Mouse (Mus musculus): ENCODE results near the gene Arf1. TPM values are rescaled to one million over a fixed set of nuclear protein-coding genes. Genes with fewer than 3 reads are reported as not detected.
"Not testable (repeated sequence)": the region's sequence is repeated elsewhere in the genome, so short reads cannot be mapped to it uniquely, and the experiment has no call there.

The Arf1 gene
- polyA plus RNA-seq, 1 experiment, result 375 TPM

- Histone ChIP-seq H3K27me3 (ENCODE audit: control insufficient read depth, insufficient read depth, low read length, poor library complexity, severe bottlenecking) (no peaks in the 10 kb centered on the region), H3K36me3 (ENCODE audit: control insufficient read depth, insufficient read depth, low read length, poor library complexity, severe bottlenecking) (peaks cover 32% of the 10 kb centered on the region), H3K4me3 (ENCODE audit: low read depth, low read length) (no peak overlapping the region), H3K9ac (ENCODE audit: low read depth, poor library complexity, severe bottlenecking) (no peak overlapping the region; the same call in 1 of the 2 replicates), H3K9me3 (replicated peaks; ENCODE audit: control insufficient read depth, insufficient read depth, low read length, poor library complexity, severe bottlenecking) (no peaks in the 10 kb centered on the region), H3K4me1 (ENCODE audit: control insufficient read depth, insufficient read depth, low read length) (no peaks in the 10 kb centered on the region), H3K27ac (ENCODE audit: insufficient read depth, low read length) (no peak overlapping the region)
- TF ChIP-seq CTCF (IDR thresholded peaks at IDR 0.05; ENCODE audit: low read depth, low read length), result no peak
- no peak for TF ChIP-seq POLR2A (IDR thresholded peaks at IDR 0.05; ENCODE audit: insufficient read depth, low read length)
- no peak for TF ChIP-seq EP300 (IDR thresholded peaks at IDR 0.05; ENCODE audit: insufficient read depth, low read depth, low read length)
Observed at GRCm38 (mm10) chr11:59216955-59217354, 11.1 kb downstream of the Arf1 start.

GRCm38 (mm10) chr11:59212892-59213494 lies 15.1 kb downstream of the Arf1 start:
- TF ChIP-seq POLR2A (IDR thresholded peaks at IDR 0.05; ENCODE audit: insufficient read depth, low read length) (no peak), EP300 (IDR thresholded peaks at IDR 0.05; ENCODE audit: insufficient read depth, low read depth, low read length) (no peak), CTCF (IDR thresholded peaks at IDR 0.05; ENCODE audit: low read depth, low read length) (no peak)
- Histone ChIP-seq H3K4me3 (ENCODE audit: low read depth, low read length) (no peak overlapping the region), H3K27me3 (ENCODE audit: control insufficient read depth, insufficient read depth, low read length, poor library complexity, severe bottlenecking) (no peaks in the 10 kb centered on the region), H3K27ac (ENCODE audit: insufficient read depth, low read length) (no peak overlapping the region), H3K36me3 (ENCODE audit: control insufficient read depth, insufficient read depth, low read length, poor library complexity, severe bottlenecking) (peaks cover 33% of the 10 kb centered on the region), H3K9me3 (replicated peaks; ENCODE audit: control insufficient read depth, insufficient read depth, low read length, poor library complexity, severe bottlenecking) (no peaks in the 10 kb centered on the region), H3K9ac (ENCODE audit: low read depth, poor library complexity, severe bottlenecking) (no peak overlapping the region), H3K4me1 (ENCODE audit: control insufficient read depth, insufficient read depth, low read length) (no peaks in the 10 kb centered on the region)

GRCm38 (mm10) chr11:59212320-59212719 lies 15.8 kb downstream of the Arf1 start:
- not testable (repeated sequence) for H3K27me3 ChIP-seq (ENCODE audit: control insufficient read depth, insufficient read depth, low read length, poor library complexity, severe bottlenecking); H3K4me3 ChIP-seq (ENCODE audit: low read depth, low read length); H3K9ac ChIP-seq (ENCODE audit: low read depth, poor library complexity, severe bottlenecking); H3K9me3 ChIP-seq (replicated peaks; ENCODE audit: control insufficient read depth, insufficient read depth, low read length, poor library complexity, severe bottlenecking); H3K4me1 ChIP-seq (ENCODE audit: control insufficient read depth, insufficient read depth, low read length); H3K27ac ChIP-seq (ENCODE audit: insufficient read depth, low read length)
- peaks cover 30% of the 10 kb centered on the region for H3K36me3 ChIP-seq (ENCODE audit: control insufficient read depth, insufficient read depth, low read length, poor library complexity, severe bottlenecking)

- H3K36me3 ChIP-seq (ENCODE audit: control insufficient read depth, insufficient read depth, low read length, poor library complexity, severe bottlenecking), result peaks cover 30% of the 10 kb centered on the region
- H3K9me3 ChIP-seq (replicated peaks; ENCODE audit: control insufficient read depth, insufficient read depth, low read length, poor library complexity, severe bottlenecking); H3K27me3 ChIP-seq (ENCODE audit: control insufficient read depth, insufficient read depth, low read length, poor library complexity, severe bottlenecking): not testable (repeated sequence)
Observed at GRCm38 (mm10) chr11:59211561-59211960, 16.5 kb downstream of the Arf1 start.

GRCm38 (mm10) chr11:59210020-59210419 lies 18.1 kb downstream of the Arf1 start:
- no peaks in the 10 kb centered on the region for H3K27me3 ChIP-seq (ENCODE audit: control insufficient read depth, insufficient read depth, low read length, poor library complexity, severe bottlenecking)
- H3K9ac ChIP-seq (ENCODE audit: low read depth, poor library complexity, severe bottlenecking), result no peak overlapping the region
- no peak overlapping the region for H3K27ac ChIP-seq (ENCODE audit: insufficient read depth, low read length)
- H3K4me1 ChIP-seq (ENCODE audit: control insufficient read depth, insufficient read depth, low read length), result no peaks in the 10 kb centered on the region
- no peaks in the 10 kb centered on the region for H3K9me3 ChIP-seq (replicated peaks; ENCODE audit: control insufficient read depth, insufficient read depth, low read length, poor library complexity, severe bottlenecking)
- H3K36me3 ChIP-seq (ENCODE audit: control insufficient read depth, insufficient read depth, low read length, poor library complexity, severe bottlenecking), result peaks cover 33% of the 10 kb centered on the region
- H3K4me3 ChIP-seq (ENCODE audit: low read depth, low read length), result no peak overlapping the region
- no peak for TF ChIP-seq EP300 (IDR thresholded peaks at IDR 0.05; ENCODE audit: insufficient read depth, low read depth, low read length)
- no peak for TF ChIP-seq POLR2A (IDR thresholded peaks at IDR 0.05; ENCODE audit: insufficient read depth, low read length)
- no peak for TF ChIP-seq CTCF (IDR thresholded peaks at IDR 0.05; ENCODE audit: low read depth, low read length)

More at GRCm38 (mm10) chr11:59211561-59211960, 16.5 kb downstream of the Arf1 start:
- not testable (repeated sequence) for H3K9ac ChIP-seq (ENCODE audit: low read depth, poor library complexity, severe bottlenecking); H3K4me1 ChIP-seq (ENCODE audit: control insufficient read depth, insufficient read depth, low read length); H3K4me3 ChIP-seq (ENCODE audit: low read depth, low read length); H3K27ac ChIP-seq (ENCODE audit: insufficient read depth, low read length)

GRCm38 (mm10) chr11:59209580-59209979 lies 18.5 kb downstream of the Arf1 start:
- Histone ChIP-seq H3K9me3 (replicated peaks; ENCODE audit: control insufficient read depth, insufficient read depth, low read length, poor library complexity, severe bottlenecking) (no peaks in the 10 kb centered on the region), H3K4me3 (ENCODE audit: low read depth, low read length) (no peak overlapping the region), H3K27me3 (ENCODE audit: control insufficient read depth, insufficient read depth, low read length, poor library complexity, severe bottlenecking) (no peaks in the 10 kb centered on the region), H3K27ac (ENCODE audit: insufficient read depth, low read length) (no peak overlapping the region), H3K4me1 (ENCODE audit: control insufficient read depth, insufficient read depth, low read length) (no peaks in the 10 kb centered on the region), H3K9ac (ENCODE audit: low read depth, poor library complexity, severe bottlenecking) (no peak overlapping the region), H3K36me3 (ENCODE audit: control insufficient read depth, insufficient read depth, low read length, poor library complexity, severe bottlenecking) (peaks cover 28% of the 10 kb centered on the region)
- no peak for TF ChIP-seq CTCF (IDR thresholded peaks at IDR 0.05; ENCODE audit: low read depth, low read length)
- no peak for TF ChIP-seq POLR2A (IDR thresholded peaks at IDR 0.05; ENCODE audit: insufficient read depth, low read length)
- TF ChIP-seq EP300 (IDR thresholded peaks at IDR 0.05; ENCODE audit: insufficient read depth, low read depth, low read length), result no peak

All from ES-Bruce4 (cell line).